Mouse (Mus musculus): ENCODE data around the gene Fbxo44.

- TF ChIP-seq MXI1 (IDR thresholded peaks at IDR 0.05; ENCODE audit: low read depth, low read length) (no peak), NELFE (IDR thresholded peaks at IDR 0.05; ENCODE audit: low read depth, low read length) (no peak)
These were observed 43.6 kb downstream of the Fbxo44 start for GRCm38 (mm10) chr4:148116657-148117056.
